Mouse (Mus musculus): ENCODE data around the gene Cacybp.

DNA sequence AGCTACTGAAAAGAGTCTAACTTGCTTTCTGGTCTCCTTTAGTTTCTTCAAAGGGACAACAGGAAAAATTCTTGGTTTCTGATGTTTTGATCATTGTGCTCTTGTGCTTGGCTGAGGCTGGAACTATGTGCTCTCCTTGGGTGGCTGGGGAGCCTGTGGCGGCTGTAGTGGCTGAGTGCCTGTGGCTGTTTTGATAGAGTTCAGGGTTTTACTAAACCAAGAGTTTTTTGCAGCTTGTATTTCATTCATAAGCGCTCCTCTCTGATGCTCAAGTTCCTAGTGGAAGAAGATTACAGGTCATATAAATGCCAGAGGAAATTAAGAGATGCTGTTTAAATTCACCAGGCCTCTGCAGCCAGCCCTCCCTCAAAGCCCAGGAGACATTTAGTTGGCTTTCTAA, 11.4 kb upstream of the Cacybp start:
- TF ChIP-seq EP300 (IDR thresholded peaks at IDR 0.05; ENCODE audit: low read depth), result no peak
- TF ChIP-seq CTCF (IDR thresholded peaks at IDR 0.05; ENCODE audit: low read depth), result no peak

Measured in heart, postnatal 0 days (tissue).